Mouse (Mus musculus) midbrain, embryonic 12.5 days (tissue): ENCODE measurements at regions not wholly inside any gene's neighbourhood (a gene's known extent, or its start where the extent isn't known, plus 50 kb on each side); places are given as distances from the start of the nearest gene placed in this dataset.

ENCODE experiments used
- ATAC-seq: fragments of 200-750 bp; cut with Nextera tagmentation; 2 replicates; pipeline ENCODE4 v1.8.0; 2017; ENCODE audit warnings: low read depth, moderate TSS enrichment, moderate library complexity; ENCODE audit not compliant: low FRiP score
- H3K27ac ChIP-seq: fragments of 300-500 bp; sonication (generic); replicated peaks from 2 replicates; pipeline ENCODE4 v1.5.1; 2016; ENCODE audit warnings: mild to moderate bottlenecking
- H3K27me3 ChIP-seq: fragments of 300-500 bp; sonication (generic); 2 replicates; pipeline ENCODE4 v1.6.1; 2016; ENCODE audit warnings: mild to moderate bottlenecking
- H3K36me3 ChIP-seq: fragments of 300-500 bp; sonication (generic); 2 replicates; pipeline ENCODE4 v1.6.1; 2016
- H3K4me1 ChIP-seq: fragments of 300-500 bp; sonication (generic); 2 replicates; pipeline ENCODE4 v1.6.1; 2016
- H3K4me2 ChIP-seq: fragments of 300-500 bp; sonication (generic); replicated peaks from 2 replicates; pipeline ENCODE4 v1.6.1; 2016; ENCODE audit warnings: mild to moderate bottlenecking, moderate library complexity
- H3K4me3 ChIP-seq: fragments of 300-500 bp; sonication (generic); 2 replicates; pipeline ENCODE4 v1.5.1; 2016; ENCODE audit warnings: mild to moderate bottlenecking
- H3K9ac ChIP-seq: fragments of 300-500 bp; sonication (generic); replicated peaks from 2 replicates; pipeline ENCODE4 v1.6.1; 2016; ENCODE audit warnings: mild to moderate bottlenecking, moderate library complexity
- H3K9me3 ChIP-seq: fragments of 300-500 bp; sonication (generic); 2 replicates; pipeline ENCODE4 v1.6.1; 2016; ENCODE audit warnings: mild to moderate bottlenecking
- whole genome bisulfite sequencing: fragments of 180-500 bp; shearing (Covaris S2); methylation state at CpG from one replicate; pipeline ENCODE4 v1.1.7; 2016; 5-methylcytosine and 5-hydroxymethylcytosine counted together

DNA sequence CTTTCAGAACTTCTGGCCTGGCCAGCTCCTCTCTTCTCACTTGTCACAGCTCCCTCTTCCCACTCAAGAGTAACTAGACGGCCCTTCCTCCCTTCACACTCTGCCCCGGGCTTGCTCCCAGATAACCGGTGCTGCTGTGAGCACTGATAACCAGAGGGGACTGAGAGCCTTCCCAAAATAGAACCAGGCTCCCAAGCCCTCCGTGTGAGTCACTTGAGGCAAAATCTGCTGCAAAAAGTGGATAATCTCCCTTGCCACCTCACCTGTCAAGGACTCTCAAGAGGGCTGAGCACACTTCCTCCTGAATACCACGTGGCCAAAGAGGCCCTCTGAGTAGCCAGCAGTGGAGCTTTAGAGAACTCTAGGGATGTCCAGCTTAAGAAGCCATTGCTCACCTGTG lies 257.6 kb upstream of the Irx2 start:
- Histone ChIP-seq H3K4me1 (0 out of 2 replicates have a peak, but pooled peaks cover 3% of the 10 kb centered on the region), H3K36me3 (no peaks in the 10 kb centered on the region), H3K27me3 (peaks cover 46% of the 10 kb centered on the region), H3K4me3 (no peak overlapping the region), H3K9me3 (no peaks in the 10 kb centered on the region), H3K9ac (no peak overlapping the region), H3K4me2 (no peak overlapping the region), H3K27ac (no peak overlapping the region)
- ATAC-seq: no peak
- 76% methylated on average over 5 of the region's 5 CpGs for WGBS

GRCm38 (mm10) chr13:72393366-72393765 lies 235.3 kb upstream of the Irx2 start:
- H3K9ac ChIP-seq: no peak overlapping the region
- no peak overlapping the region for H3K4me3 ChIP-seq
- WGBS: 97% methylated on average over 2 of the region's 2 CpGs
- H3K27ac ChIP-seq: no peak overlapping the region
- no peaks in the 10 kb centered on the region for H3K36me3 ChIP-seq
- no peak overlapping the region for H3K4me2 ChIP-seq
- no peaks in the 10 kb centered on the region for H3K4me1 ChIP-seq
- no peaks in the 10 kb centered on the region for H3K27me3 ChIP-seq
- ATAC-seq: no peak
- H3K9me3 ChIP-seq: no peaks in the 10 kb centered on the region

- ATAC-seq: no peak
- H3K9ac ChIP-seq: no peak overlapping the region
- no peak overlapping the region for H3K4me2 ChIP-seq
- no peaks in the 10 kb centered on the region for H3K36me3 ChIP-seq
- H3K27ac ChIP-seq: no peak overlapping the region
- peaks cover 13% of the 10 kb centered on the region; the same call in 1 of the 2 replicates for H3K27me3 ChIP-seq
- H3K4me3 ChIP-seq: no peak overlapping the region
- H3K4me1 ChIP-seq: peaks cover 6% of the 10 kb centered on the region
- no peaks in the 10 kb centered on the region for H3K9me3 ChIP-seq
- 51% methylated on average over 10 of the region's 10 CpGs for WGBS
These were observed 227.9 kb upstream of the Irx2 start for GRCm38 (mm10) chr13:72400677-72401076.

GRCm38 (mm10) chr13:72409238-72409965 lies 219.2 kb upstream of the Irx2 start:
- H3K4me1 ChIP-seq: no peaks in the 10 kb centered on the region
- H3K27ac ChIP-seq: no peak overlapping the region
- no peaks in the 10 kb centered on the region for H3K9me3 ChIP-seq
- H3K27me3 ChIP-seq: peaks cover 5% of the 10 kb centered on the region; the same call in 1 of the 2 replicates
- ATAC-seq: 0 out of 2 replicates have a peak, but pooled peaks have one; percentile 41
- 62% methylated on average over 11 of the region's 11 CpGs for WGBS
- H3K4me2 ChIP-seq: no peak overlapping the region
- no peak overlapping the region for H3K4me3 ChIP-seq
- H3K36me3 ChIP-seq: no peaks in the 10 kb centered on the region
- no peak overlapping the region for H3K9ac ChIP-seq

DNA sequence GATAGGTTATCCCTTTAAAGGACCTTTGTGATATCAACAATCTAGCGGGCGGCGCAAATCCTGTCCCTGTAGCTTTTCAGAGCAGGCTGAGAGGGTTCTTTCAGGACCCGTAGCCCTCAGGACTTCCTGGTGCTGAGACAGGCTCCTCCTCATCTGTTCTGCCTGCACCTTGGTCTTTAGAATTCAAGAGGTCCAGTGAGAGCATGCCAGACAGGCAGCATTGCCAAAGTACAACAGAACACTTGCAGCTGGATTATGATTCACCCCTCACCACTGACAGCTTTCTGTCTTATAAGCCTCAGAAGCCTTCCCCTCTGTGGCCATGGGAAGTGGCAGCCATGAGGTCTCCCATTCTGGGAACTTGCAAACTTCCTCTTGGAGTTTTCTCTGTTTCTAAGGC lies 216.0 kb upstream of the Irx2 start:
- no peak overlapping the region for H3K4me3 ChIP-seq
- H3K27ac ChIP-seq: no peak overlapping the region
- no peaks in the 10 kb centered on the region for H3K9me3 ChIP-seq
- no peaks in the 10 kb centered on the region for H3K4me1 ChIP-seq
- H3K36me3 ChIP-seq: no peaks in the 10 kb centered on the region
- 89% methylated on average over 4 of the region's 4 CpGs for WGBS
- no peak overlapping the region for H3K4me2 ChIP-seq
- no peak overlapping the region for H3K9ac ChIP-seq
- ATAC-seq: no peak
- H3K27me3 ChIP-seq: no peaks in the 10 kb centered on the region; the same call in 1 of the 2 replicates

GRCm38 (mm10) chr13:72416981-72417380 lies 211.6 kb upstream of the Irx2 start:
- no peak overlapping the region for H3K9ac ChIP-seq

DNA sequence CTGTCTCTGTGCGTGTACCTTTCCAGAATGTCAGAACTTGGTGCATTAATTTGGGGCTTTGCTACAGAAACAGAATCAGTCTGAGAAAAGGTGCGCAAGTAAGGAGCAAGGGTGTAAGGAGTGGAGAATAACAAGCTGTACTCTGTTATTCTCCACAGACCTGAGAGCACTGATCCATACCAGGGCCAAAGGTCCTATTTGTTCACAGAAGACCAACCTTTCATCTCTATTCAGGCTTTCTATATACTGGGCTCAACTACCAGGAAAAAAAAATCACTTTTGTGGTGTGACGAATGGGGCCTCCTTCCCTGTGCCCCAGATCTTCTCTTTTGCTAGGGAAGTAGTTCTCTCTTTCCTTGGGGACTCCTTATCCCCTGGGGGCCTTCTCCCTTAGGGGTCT lies 210.8 kb upstream of the Irx2 start:
- no peak for ATAC-seq
- Histone ChIP-seq H3K36me3 (no peaks in the 10 kb centered on the region), H3K4me3 (no peak overlapping the region), H3K9me3 (no peaks in the 10 kb centered on the region), H3K4me1 (no peaks in the 10 kb centered on the region), H3K27ac (no peak overlapping the region), H3K4me2 (no peak overlapping the region), H3K27me3 (no peaks in the 10 kb centered on the region), H3K9ac (no peak overlapping the region)
- WGBS: 90% methylated on average over 3 of the region's 3 CpGs

More at GRCm38 (mm10) chr13:72416981-72417380, 211.6 kb upstream of the Irx2 start:
- Histone ChIP-seq H3K4me3 (no peak overlapping the region), H3K4me1 (no peaks in the 10 kb centered on the region), H3K36me3 (no peaks in the 10 kb centered on the region), H3K9me3 (no peaks in the 10 kb centered on the region), H3K27me3 (no peaks in the 10 kb centered on the region; the same call in 1 of the 2 replicates), H3K27ac (no peak overlapping the region), H3K4me2 (no peak overlapping the region)
- 77% methylated on average over 2 of the region's 2 CpGs for WGBS
- no peak for ATAC-seq

DNA sequence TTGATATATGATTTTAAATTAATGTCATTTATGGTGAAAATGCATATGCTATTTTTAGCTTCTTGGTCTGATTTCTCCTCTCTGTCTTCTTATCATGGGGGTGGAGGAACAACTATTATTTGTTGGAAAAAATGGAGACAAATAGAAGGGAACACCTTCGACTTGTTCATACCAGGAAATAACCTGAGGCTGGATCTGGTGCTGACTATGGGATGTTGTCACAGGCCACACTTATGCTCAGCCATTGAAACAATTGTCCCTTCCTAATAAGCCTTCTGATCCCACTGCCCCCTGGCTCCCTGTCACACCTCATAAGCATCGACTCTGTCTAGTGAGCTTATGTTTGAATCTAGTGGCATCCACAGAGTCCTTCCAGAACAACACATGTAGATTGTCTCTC lies 210.3 kb upstream of the Irx2 start:
- no peak for ATAC-seq
- no peak overlapping the region for H3K27ac ChIP-seq
- H3K36me3 ChIP-seq: no peaks in the 10 kb centered on the region
- H3K9me3 ChIP-seq: no peaks in the 10 kb centered on the region
- no peaks in the 10 kb centered on the region for H3K27me3 ChIP-seq
- no peak overlapping the region for H3K4me2 ChIP-seq
- H3K4me1 ChIP-seq: no peaks in the 10 kb centered on the region
- H3K4me3 ChIP-seq: no peak overlapping the region
- no peak overlapping the region for H3K9ac ChIP-seq
- WGBS: 76% methylated on average over 2 of the region's 2 CpGs

DNA sequence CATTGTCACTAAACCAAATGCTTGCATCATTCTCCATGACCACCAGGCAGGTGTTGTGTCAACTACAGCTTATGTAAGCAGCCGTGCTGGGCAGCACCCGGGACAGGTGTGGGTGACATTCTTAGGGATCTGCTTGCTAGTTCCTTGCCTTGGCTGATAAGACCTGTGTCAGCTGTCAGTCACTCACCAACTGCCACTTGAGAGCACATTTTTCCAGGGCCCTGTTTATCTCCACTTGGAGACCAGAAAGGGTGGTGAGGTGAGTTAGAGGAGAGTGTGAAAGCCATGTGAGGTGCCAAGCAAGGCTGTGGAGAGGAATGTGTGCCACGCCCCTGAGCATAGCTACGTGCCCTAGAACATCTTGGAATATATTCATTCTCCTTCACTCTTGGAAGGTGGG lies 209.1 kb upstream of the Irx2 start:
- Histone ChIP-seq H3K4me2 (no peak overlapping the region), H3K27ac (no peak overlapping the region), H3K36me3 (no peaks in the 10 kb centered on the region), H3K4me1 (no peaks in the 10 kb centered on the region), H3K9ac (no peak overlapping the region), H3K27me3 (no peaks in the 10 kb centered on the region), H3K9me3 (no peaks in the 10 kb centered on the region), H3K4me3 (no peak overlapping the region)
- no peak for ATAC-seq
- 92% methylated on average over 4 of the region's 4 CpGs for WGBS

DNA sequence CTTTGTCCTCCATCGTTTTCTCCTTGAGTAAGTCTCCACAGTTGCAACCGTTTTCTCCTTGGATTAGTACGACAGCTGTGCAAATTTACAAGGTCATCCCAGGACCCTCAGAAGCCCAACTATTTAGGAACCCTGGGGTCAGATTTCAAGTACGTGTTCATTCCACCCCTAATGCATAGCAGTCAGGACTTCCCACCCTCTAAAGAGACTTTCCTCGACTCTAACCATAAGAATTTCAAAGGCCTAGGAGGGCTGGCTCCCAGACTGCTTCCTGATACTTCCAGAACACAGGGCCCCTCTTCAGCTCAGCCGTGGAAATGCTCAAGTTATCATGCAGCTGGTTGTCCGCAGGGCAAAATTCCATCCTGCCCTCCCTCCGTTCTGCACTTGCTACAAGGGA lies 202.7 kb upstream of the Irx2 start:
- Histone ChIP-seq H3K27me3 (no peaks in the 10 kb centered on the region), H3K4me2 (no peak overlapping the region), H3K36me3 (no peaks in the 10 kb centered on the region), H3K4me1 (no peaks in the 10 kb centered on the region), H3K9ac (no peak overlapping the region), H3K9me3 (no peaks in the 10 kb centered on the region), H3K4me3 (no peak overlapping the region), H3K27ac (no peak overlapping the region)
- WGBS: 52% methylated on average over 8 of the region's 8 CpGs
- no peak for ATAC-seq

- H3K4me3 ChIP-seq: no peak overlapping the region
- H3K4me2 ChIP-seq: no peak overlapping the region
- 0 out of 2 replicates have a peak, but pooled peaks cover 3% of the 10 kb centered on the region for H3K27me3 ChIP-seq
- WGBS: 79% methylated on average over 3 of the region's 3 CpGs
- H3K9ac ChIP-seq: no peak overlapping the region
- no peaks in the 10 kb centered on the region for H3K4me1 ChIP-seq
- H3K27ac ChIP-seq: no peak overlapping the region
- no peak for ATAC-seq
- no peaks in the 10 kb centered on the region for H3K36me3 ChIP-seq
- H3K9me3 ChIP-seq: no peaks in the 10 kb centered on the region
These were observed 183.3 kb upstream of the Irx2 start for GRCm38 (mm10) chr13:72445336-72445735.

DNA sequence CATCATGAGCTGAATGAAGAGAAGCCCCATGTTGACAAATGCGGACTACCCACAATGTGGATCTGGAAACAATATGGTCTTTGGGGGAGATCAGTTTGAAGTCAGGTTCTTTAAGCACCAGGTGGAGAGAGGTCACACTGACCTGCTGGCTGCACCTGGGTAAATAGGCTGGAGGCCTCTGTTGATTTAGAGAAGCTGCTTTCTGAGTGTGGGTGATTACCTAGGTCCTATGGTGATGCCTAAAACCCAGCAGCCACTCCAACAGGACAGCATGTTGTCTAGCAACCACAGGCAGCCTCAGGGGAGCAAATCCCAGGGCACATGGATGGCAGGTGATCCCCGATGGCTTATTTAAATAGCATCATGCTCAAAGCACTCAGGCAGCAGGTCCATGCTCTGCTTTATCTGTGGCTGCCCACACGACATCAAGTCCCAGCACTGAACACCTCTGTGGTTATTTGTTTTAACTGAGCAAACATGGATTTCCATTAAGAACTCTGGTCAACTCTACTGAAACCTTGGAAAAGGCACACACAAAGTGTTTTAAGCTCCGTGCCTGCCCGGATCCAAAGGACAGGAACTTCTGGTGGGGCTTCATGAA lies 180.1 kb upstream of the Irx2 start:
- no peaks in the 10 kb centered on the region for H3K36me3 ChIP-seq
- 84% methylated on average over 5 of the region's 5 CpGs for WGBS
- H3K9me3 ChIP-seq: no peaks in the 10 kb centered on the region
- H3K4me1 ChIP-seq: no peaks in the 10 kb centered on the region
- 0 out of 2 replicates have a peak, but pooled peaks cover 3% of the 10 kb centered on the region for H3K27me3 ChIP-seq
- no peak overlapping the region for H3K27ac ChIP-seq
- H3K9ac ChIP-seq: no peak overlapping the region
- H3K4me2 ChIP-seq: no peak overlapping the region
- no peak overlapping the region for H3K4me3 ChIP-seq
- ATAC-seq: no peak
